Mouse (Mus musculus) megakaryocyte, embryonic 14.5 days (primary cell): Measurements from ENCODE around the gene Abhd5.

Experiments
- FLI1 ChIP-seq: IDR thresholded peaks from 2 replicates; pipeline ENCODE4 v1.6.1; 2012; ENCODE audit warnings: low read length, inconsistent platforms, mixed read lengths
- GATA1 ChIP-seq: IDR thresholded peaks from 3 replicates; pipeline ENCODE4 v1.6.1; 2012; ENCODE audit warnings: mixed read lengths, low read length, inconsistent platforms, borderline replicate concordance

- TF ChIP-seq GATA1: no peak
- TF ChIP-seq FLI1: no peak
These were observed 63.2 kb downstream of the Abhd5 start for GRCm38 (mm10) chr9:122414648-122415047.
